Mouse (Mus musculus) regulatory T cell (primary cell): ENCODE data around the gene Adarb2.

Experiments
- in situ Hi-C: fragments of 300-600 bp; cut with MboI, MseI; formaldehyde crosslinking; loops from one replicate; pipeline ENCODE4 v1.15.1; 2025; ENCODE audit warnings: high pct_unique_total_duplicates

Gene Adarb2

DNA sequence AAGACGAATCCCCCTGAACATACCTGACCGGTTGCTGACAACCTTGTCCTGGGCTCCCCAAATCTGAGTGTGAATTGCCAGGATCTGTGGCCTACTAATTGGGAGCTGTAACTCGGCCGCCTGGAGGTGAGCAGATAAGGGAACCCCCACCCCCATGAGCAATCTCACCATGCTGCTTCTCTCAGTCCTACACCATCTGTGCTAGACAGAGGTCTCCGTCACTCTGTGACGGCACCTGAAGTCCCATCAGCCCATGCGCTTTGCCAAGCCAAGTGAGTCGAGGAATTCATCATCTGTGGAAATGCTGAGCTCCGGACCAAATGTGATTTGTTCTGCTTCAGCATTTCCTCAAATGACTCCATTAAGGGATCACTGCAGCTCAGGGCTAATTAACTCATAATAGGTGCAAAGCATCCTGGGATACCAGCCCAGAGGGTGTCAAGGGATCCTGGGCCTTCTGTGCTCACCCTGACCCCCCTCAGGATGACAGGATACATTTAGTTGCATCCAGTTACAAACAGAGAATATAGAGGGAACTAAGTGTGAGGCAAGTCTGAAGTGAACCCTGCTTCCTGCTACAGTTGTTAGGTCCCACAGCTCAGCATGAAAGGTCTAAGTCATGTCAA, 462.1 kb downstream of the Adarb2 start:
- in situ Hi-C loops, result no loop called here

DNA sequence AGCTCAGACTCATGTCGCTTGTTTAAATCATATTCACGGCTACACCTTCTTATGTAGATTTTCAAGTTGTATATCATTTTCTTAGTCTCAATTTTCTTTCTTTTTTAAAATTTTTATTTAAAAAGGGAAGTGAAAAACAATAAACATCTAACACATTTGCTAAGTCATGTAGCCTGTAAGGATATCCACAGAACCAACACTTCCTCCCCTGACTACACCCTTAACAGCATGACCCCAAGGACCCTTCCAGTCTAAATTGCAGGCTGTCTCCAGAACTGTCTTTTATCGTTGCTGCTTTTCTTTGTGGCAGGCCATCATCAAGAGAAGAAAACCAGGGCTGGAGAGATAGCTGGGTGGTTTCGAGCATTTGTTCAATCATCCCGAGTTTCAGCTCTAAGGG, 474.5 kb downstream of the Adarb2 start:
- in situ Hi-C loops, result no loop called here

DNA sequence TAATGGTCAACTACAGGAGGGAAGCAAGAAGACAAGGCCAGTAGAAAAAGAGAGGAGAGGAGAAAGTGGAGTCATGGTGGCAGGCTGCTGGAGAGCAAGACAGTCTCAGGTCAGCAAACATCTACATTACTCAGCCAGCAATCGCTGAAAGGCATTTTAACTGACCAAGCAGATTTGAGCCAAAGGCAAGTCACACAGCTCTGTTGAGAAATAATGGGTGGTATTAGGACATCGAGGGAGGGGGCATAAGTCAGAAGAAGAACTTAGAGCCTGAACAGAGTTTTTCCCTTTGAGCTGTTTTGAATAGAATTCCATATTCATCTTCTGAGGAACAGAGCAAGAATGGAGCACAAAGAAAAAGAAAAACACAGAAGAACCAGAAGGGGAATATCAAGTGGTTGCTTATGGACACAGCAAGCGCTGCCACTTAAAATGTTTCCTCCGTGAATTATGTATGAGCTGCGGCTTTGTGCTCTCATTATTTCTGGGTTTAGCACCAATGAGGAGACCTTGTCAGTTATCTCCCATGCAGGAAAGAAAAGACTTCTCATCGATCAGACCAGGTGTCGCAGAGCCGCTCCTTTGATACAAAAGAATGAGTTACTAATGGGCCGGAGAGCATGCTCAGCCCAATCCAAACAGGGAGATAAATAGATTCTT, 477.9 kb downstream of the Adarb2 start:
- in situ Hi-C loops, result no loop called here

DNA sequence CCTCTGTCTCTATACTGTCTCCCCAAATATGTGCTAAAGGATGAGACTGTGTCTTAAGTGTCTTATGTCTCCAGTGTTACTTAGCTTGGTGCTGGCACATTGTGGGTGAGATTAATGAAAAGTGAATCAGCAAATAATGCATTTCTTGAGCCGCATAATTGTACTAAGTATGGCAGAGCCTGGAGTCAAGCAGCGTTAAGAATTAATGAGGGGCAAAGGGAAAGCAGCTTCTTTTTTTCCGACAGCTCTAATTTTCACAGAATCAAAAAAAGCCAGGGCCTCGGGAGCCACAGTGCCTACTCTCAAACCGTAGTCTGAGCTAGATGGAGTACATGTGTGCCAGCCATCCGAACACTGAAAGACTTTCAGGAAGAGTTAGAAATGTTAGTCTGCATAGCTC, 488.8 kb downstream of the Adarb2 start:
- in situ Hi-C loops, result no loop called here

- in situ Hi-C loops, result no loop called here
These were observed 490.1 kb downstream of the Adarb2 start for GRCm38 (mm10) chr13:8692787-8693186.

- in situ Hi-C loops, result no loop called here
These were observed 495.8 kb downstream of the Adarb2 start for GRCm38 (mm10) chr13:8698451-8698850.

DNA sequence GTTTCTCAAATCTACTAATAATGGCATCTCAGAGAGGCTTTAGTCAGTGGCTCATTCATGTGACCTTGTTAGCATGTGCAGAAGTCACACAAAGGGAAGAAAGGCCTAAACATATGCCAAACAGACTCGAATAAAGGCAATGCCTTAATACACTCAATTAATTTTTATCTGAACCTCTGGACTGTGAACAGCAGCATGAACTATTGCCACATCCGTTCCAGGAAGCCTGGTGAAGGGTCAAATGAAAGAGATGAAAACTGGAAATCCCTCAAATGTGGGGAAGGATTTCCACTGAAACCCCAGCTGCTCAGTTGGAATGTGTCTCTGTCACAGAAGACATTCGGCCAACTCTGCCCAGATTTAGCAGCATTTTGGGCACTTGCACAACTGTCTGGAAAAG, 497.2 kb downstream of the Adarb2 start:
- in situ Hi-C loops, result no loop called here

DNA sequence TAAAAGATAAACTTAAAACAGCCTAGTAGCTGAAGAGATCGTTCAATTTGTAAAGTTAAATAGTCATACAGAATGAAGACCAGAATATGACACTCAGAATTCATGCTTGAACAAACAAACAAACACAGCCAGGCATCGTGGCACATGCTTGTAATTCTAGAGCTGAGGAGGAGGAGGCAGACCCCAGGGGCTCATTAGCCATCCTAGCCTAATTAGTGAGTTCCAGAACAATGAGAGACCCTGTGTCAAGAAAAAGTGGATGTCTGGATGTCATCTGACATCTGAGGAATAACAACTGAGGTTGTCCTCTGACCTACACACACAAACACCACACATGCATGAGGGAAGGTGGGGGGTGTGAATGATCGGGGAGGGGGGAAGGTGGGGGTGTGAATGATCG, 498.3 kb downstream of the Adarb2 start:
- in situ Hi-C loops, result no loop called here

DNA sequence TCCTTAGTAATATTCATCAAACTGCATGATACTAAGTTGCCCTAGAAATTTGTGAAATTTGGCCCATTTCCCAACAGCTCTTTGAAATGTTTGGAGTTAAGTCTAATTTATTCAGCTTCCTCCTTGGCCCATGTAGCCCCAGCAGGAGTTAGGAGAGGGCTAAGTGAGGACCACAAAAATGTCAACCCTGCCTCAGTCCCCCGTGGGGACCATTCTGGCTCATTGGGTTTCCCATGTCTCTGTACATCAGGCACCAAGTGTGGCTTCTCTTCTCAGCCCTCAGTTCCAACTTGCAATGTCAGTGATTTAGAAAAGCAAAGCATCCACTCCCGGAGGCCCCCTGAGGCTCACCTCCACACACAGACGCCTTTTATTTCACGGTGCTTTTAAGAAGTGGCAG, 502.6 kb downstream of the Adarb2 start:
- in situ Hi-C loops, result no loop called here

- in situ Hi-C loops, result no loop called here
These were observed 510.7 kb downstream of the Adarb2 start for GRCm38 (mm10) chr13:8713377-8713776.

DNA sequence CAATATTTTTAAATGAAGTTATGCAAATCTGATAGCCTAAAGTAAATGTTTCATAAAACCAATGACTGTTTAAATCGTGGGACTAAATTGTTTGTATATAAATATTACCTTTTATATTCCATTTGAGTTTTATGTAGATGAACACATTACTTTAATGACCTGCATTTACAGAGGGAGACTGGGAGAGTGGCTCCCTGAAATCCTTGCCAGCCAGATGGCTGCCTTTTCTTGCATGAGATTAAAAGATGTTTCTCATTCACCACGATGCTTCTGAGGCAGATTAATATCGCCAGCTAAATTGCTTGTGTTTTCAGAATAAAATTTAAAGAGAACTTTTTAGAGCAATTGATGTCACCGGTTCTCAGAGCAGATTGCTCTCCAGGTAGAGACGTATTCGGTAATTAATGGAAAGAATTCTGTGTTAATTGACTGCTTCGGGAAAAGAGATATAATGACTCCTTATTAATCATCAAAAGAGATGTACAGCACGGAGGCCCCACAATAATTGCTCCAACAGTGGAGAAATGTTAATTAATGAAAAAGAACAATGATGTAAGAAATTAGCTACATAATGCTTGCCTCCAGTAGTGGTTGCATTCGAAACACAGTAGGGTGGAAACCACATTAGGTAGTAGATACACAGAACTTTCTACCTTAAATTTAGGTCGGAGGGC, 527.4 kb downstream of the Adarb2 start:
- in situ Hi-C loops, result no loop called here

GRCm38 (mm10) chr13:8737139-8737865, 534.6 kb downstream of the Adarb2 start:
- in situ Hi-C loops, result no loop called here

DNA sequence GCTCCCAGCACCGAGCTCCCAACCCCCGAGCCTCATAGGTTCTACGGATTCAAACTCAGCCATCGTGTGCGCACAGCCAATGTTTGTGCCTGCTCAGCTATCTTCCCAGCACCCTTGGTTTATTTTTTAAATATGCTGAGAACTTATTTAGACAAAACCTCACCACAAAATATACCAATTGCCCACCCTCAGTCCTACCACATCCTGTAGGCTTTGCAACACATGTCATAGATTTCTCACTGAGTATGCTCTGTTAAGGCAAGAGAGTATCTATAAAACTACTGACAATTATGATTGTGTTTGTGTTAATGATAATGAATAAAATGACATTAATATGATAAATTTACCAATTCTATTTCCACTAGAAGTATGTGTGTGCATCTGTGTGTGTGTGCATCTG, 540.1 kb downstream of the Adarb2 start:
- in situ Hi-C loops, result no loop called here

- in situ Hi-C loops, result no loop called here
These were observed 541.9 kb downstream of the Adarb2 start for GRCm38 (mm10) chr13:8744565-8744964.

DNA sequence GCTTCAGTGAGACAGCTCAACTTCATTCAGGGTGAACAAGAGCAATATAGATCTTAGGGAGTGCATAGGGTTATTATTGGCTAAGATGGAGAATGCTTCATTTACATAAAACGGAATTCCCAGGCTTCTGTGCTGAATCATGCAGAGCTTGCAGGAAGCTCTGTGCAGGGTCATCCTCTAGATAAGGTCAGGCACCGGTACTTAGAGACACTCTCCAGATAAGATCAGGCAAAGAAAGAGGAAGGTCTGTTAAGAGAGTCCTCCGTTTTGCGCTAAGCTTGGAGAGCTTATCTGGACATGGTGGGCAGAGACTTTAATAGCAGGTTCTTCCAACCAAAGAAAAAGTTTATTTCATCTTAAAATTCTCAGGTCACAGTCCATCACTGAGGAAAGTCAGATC, 542.9 kb downstream of the Adarb2 start:
- in situ Hi-C loops, result no loop called here

DNA sequence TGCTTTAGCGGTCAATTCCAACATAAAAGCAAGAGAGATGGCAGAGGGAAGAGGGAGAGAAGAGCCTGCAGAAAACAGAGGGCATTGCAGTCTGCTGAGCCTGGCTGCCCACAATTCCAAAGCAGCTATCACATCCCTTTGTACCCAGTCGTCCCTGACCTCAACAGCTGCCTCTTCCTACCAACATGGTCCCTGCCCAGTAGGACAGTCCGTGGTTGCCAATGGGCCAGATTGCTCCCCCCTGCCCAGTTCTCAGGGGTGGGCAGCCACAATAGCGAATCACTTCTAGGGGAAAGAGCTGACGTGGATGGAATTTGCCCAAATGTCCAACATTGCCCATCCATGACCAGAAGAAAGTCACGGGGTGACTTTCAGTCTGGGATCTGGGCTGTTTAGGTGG, 546.8 kb downstream of the Adarb2 start:
- in situ Hi-C loops, result no loop called here

DNA sequence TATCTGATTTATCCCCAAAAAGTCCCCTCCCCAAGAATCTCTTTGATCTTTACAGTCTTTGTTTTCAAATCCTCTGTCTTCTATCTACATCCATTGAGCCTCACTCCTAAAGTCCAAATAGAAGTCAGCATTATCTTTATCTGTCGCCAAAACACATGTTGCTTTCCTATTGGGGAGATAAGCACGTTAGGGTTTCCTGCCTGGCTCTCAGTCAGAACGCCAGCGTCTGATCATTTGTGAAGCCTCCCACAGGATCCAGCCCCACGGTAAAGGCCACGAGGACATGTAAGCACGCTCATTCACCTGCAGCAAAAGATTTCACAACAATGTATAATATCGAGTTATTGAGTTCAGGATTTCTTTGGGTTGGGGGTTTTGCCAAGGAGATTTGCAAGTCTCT, 558.3 kb downstream of the Adarb2 start:
- in situ Hi-C loops, result no loop called here

GRCm38 (mm10) chr13:8769654-8770227, 567.1 kb downstream of the Adarb2 start:
- in situ Hi-C loops, result no loop called here

- in situ Hi-C loops, result no loop called here
These were observed 568.0 kb downstream of the Adarb2 start for GRCm38 (mm10) chr13:8770616-8771015.

GRCm38 (mm10) chr13:8780441-8780840, 577.8 kb downstream of the Adarb2 start:
- in situ Hi-C loops, result loop anchor here (25.0 kb wide), 1 partner anchor 1943 kb away; no protein-coding TSS in a partner anchor

- in situ Hi-C loops, result loop anchor here (25.0 kb wide), 1 partner anchor 1945 kb away; no protein-coding TSS in a partner anchor
These were observed 580.0 kb downstream of the Adarb2 start for GRCm38 (mm10) chr13:8782636-8783035.
